Mouse (Mus musculus) layer of hippocampus, postnatal 14 days (tissue): ENCODE results near the gene Hat1. TPM values are rescaled to one million over a fixed set of nuclear protein-coding genes. Genes with fewer than 3 reads are reported as not detected.
A peak's percentile ranks its signal among the peaks of the same experiment; 100 is the strongest.
"Not testable (repeated sequence)": the region's sequence is repeated elsewhere in the genome, so short reads cannot be mapped to it uniquely, and the experiment has no call there.

ENCODE experiments used
- DNase-seq, 2 experiments: peaks; one replicate each; pipeline ENCODE4 v3.0.0; 2021 to 2022; ENCODE audit warnings: low spot score in 2 of 2, mixed read lengths in 1 of 2
- long read RNA-seq, 2 experiments: library from polyadenylated mRNA; stranded (forward); transcript quantifications; one replicate each; pipeline ENCODE4 v2.0.0; 2021
- total RNA-seq, 2 experiments: library from RNA; stranded (reverse); gene quantifications; 2 replicates each; pipeline ENCODE4 v1.2.3; 2021

Hat1 gene
- 10 to 100 TPM; 15.6 to 15.7 TPM for total RNA-seq
- long read RNA-seq, experiment 1, transcript Hat1-201 (11 exons, 1,576 nt), result major isoform, 12 of 12 reads
- long read RNA-seq, experiment 1, partial matches to known transcripts, result 0 of 12 reads
- long read RNA-seq, experiment 1, other reads (novel, unspliced or antisense), result 0 of 12 reads
- long read RNA-seq, experiment 2, transcript Hat1-201 (11 exons, 1,576 nt), result major isoform, 18 of 23 reads
- long read RNA-seq, experiment 2, partial matches to known transcripts, result 4 of 23 reads
- long read RNA-seq, experiment 2, other reads (novel, unspliced or antisense), result 1 of 23 reads

DNA sequence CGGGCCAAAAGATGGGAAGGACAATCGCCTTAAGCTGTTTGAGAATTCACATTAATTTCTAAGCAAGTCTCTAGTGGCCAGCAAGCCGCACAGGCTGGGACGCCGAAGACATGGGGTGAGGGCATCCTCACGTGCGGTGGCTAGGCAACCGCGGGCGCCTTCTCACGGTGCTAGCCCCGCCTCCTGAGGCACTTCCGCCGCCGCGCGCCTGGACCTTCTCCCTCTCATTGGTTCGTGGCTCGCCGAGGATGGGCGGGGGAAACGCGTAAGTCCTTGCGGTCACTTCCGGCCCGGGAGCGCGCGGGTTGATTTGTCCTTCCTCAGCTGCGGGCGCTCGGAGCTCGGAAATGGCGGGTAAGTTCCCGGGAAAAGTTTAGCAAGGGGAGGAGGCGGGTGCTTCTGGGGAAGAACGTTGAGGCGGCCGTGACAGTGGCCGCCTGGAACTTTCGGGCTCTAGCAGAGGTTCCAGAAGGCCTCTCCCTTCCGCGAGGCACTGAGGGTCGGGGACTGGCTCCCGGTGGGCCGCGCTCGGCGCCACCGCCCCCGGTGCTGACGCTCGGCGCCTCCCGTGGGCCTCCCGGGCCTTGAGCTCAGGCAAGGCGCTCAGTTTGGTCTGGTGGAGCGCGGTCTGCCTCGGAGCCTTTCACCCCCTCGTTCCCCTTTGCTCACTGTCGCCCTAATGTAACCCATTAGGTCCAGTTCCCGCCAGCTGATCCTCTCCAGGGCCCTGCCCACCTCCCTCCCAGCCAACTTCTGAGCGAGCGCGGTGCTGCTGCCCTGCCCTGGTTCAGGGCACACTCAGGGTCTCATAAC lies at the start of gene Hat1:
TSS of gene Hat1 (plus strand) at position 8 of the 813 bp plus-strand sequence.
- peak; percentile 91 to 95 for DNase-seq

GRCm38 (mm10) chr2:71340126-71340525 lies 48.6 kb upstream of the Hat1 start:
- DNase-seq, result no peak

- no peak for DNase-seq
Measured at GRCm38 (mm10) chr2:71343884-71344640, 44.7 kb upstream of the Hat1 start.

GRCm38 (mm10) chr2:71347160-71347559 lies 41.6 kb upstream of the Hat1 start:
- DNase-seq, result no peak

GRCm38 (mm10) chr2:71347732-71348490 lies 40.8 kb upstream of the Hat1 start:
- no peak for DNase-seq

DNA sequence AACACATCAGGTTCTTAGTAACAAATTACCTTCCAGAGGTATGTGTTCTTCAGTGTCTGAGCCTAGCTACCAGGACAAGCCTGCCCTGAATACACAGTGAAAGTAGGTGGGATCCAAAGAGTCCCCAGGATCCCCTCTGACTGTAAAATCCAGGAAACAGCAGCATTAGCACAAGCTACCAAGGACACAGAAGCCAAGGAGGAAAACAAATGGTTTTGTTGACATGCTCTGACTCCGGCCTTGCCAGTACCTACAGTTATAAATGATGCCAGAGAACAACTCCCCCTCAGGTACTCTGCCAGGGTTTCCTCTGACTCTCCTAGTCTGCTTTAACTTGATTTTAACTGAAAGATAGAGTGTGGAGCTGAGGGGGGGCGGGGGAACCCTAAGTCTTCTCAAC lies 39.2 kb upstream of the Hat1 start:
- DNase-seq, result no peak

GRCm38 (mm10) chr2:71350181-71350580 lies 38.6 kb upstream of the Hat1 start:
- no peak for DNase-seq

GRCm38 (mm10) chr2:71350904-71351726 lies 37.6 kb upstream of the Hat1 start:
- no peak for DNase-seq

DNA sequence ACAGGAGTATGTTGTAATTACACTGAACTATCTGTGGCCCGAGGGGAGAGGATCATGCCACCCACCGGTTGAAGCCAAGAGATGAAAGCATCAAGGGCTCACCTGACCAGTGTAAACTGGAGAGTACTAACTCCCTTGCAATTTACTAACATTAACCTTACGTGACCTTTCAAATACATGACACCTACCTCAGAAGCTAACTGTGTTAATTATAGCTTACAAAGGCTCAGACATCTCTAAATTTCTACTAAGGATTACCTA lies 37.1 kb upstream of the Hat1 start:
- no peak for DNase-seq

DNA sequence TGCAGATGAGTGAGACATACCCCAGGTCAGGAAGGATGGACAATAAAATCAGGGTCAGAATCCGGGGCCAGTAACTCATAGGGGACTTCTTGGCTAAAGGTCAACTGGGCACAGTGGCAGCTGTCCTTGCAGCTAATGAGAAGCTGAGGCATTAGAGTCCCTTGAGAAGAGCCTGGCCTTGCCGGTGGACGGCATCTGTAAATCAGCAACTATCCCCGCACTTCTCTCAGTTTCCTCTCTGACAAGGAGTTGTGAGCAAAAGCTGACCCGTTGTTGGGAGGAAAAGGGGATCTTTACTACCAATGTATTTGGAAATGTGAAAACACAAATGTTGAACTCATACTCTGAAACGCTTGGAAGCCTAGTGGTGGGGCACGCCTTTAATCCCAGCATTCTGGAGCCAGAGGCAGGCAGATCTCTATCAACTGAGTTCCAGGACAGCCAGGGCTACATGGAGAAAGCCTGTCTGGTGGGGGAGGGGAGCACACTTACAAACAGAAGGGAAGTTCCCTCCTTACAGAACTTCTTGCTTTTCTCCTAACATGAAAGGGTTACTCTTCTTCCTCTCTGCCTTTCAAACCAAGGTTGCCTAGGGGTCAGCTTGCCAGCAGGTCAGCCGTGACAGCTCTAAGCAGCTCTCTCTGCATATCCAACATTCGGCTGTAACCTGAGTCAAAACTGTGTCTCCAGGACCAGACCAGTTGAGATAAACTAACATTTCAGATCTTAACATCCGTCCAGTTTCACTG lies 35.3 kb upstream of the Hat1 start:
- no peak for DNase-seq

DNA sequence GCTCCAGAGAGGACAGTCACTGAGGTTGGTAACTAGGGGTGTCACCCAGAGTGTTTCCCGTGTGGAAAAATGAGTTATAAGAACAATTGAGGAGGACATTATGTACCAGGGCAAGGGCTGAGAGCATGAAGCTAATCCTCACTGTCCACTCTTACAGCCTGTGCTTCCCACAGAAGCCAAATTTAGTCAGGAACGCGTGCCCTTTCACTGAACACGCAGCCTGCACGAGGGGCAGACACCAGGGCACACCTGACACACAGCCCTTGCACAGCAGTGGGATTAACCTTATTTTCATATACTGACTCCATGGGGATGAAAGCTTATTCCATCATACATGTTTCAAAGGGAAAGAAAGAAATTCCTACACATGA lies 34.7 kb upstream of the Hat1 start:
- no peak for DNase-seq

GRCm38 (mm10) chr2:71358347-71358746 lies 30.4 kb upstream of the Hat1 start:
- no peak for DNase-seq

DNA sequence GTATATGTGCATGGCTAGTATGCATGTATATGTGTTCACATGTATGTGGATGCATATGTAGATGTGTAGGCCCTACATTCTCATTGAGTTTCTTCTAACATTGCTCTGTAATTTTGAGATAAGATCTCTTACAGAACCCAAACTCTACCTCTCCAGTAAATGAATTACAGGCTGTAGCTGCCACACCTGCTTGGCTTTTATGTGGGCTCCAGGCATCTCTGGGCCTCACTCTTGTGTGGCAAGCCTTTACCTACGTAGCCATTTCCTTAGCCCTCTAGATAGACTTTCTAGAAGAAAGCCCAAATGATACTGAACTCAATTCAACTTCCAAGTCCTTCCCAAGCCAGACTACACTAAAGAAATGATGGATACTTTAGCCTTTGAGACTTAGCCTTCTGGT lies 28.6 kb upstream of the Hat1 start:
- DNase-seq, result no peak

DNA sequence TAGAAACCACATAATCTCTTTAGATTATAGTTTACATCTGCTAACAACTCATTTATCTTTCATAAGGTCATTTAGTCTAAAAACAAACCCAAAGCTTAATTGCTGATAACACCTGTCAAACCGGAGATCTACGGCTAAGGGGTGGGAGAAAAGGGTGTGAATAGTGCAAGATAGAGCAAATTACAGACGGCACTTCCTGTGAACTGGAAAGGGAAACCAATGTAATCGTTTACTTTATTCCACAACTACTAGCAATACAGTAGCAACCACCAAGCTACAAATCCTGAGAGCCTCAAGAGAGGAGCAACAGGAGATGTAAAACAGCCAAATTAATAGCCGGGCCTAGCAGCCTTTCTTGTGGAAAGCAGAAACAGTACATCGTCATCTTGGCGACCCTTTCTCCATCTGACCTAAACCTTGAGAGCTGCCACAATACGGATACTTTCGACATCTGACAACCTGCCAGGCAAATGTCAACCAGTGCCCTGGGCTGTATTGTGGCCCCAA lies 22.1 kb upstream of the Hat1 start:
- peak in 1 of 2 experiments; percentile 24 for DNase-seq

DNA sequence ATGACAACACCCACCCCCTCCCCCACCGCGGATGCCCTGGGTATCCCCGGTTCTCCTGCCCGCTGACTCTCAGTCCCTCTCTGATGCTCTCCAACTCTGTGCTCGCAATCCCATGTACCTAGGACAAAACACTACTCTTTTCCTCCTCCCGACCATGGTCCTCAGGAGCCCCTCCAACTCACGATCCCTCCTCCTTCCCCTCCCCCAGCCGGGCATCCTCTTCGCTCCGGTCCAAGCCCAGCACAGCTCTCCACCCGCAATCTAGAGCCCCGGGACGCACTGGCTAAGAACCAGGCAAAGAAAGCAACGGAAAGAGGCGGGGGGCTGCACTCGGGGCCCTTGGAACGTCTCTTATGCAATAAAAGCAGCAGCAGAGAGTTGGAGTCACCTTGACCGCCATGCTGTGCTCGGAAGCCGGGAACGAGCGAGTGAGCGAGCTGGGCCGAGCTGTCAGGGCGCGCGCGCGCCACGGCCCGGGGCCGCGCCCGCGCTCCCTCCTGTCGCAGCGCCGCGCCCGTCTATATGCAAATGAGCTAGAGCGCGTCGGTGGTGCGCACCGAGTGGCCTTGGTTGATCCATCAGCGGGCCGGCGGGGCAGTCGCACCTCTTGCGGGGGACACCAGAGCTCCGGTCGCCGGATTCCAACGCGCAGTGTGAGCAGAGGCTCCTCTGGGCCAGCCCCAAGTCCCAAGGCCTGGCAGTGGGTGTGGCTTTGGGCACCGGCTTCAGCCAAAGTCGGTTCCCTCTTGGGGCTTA lies 21.5 kb upstream of the Hat1 start, which contains the start of gene Slc25a12:
TSS of gene Slc25a12 (minus strand) at position 625 of the 756 bp plus-strand sequence.
- peak; percentile 69 to 75 for DNase-seq

- DNase-seq, result no peak
Measured at GRCm38 (mm10) chr2:71368086-71368485, 20.7 kb upstream of the Hat1 start.

GRCm38 (mm10) chr2:71371790-71372189 lies 17.0 kb upstream of the Hat1 start:
- peak in 1 of 2 experiments; percentile 45 for DNase-seq

DNA sequence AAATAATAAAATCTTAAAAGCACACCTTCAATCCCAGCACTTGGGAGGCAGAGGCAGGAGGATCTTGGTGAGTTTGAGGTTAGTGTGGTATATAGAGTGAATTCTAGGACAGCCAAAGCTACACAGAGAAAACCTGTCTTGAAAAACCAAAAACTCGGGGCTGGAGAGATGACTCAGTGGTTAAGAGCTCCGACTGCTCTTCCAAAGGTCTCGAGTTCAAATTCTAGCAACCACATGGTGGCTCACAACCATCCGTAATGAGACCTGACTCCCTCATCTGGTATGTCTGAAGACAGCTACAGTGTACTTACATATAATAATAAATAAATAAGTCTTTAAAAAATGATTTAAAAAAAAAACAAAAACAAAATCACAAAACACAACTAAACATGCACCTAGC lies 16.5 kb upstream of the Hat1 start:
- DNase-seq, result not testable (repeated sequence)
